Mouse (Mus musculus) heart, embryonic 16.5 days (tissue): ENCODE measurements around the gene Pnp2. TPM values are rescaled to one million over a fixed set of nuclear protein-coding genes. Genes with fewer than 3 reads are reported as not detected.
A peak's percentile ranks its signal among the peaks of the same experiment; 100 is the strongest.
"Not testable (repeated sequence)": the region's sequence is repeated elsewhere in the genome, so short reads cannot be mapped to it uniquely, and the experiment has no call there.

Source experiments
- ATAC-seq: fragments of 200-750 bp; cut with Nextera tagmentation; replicated peaks from 2 replicates; pipeline ENCODE4 v1.8.0; 2017; ENCODE audit warnings: moderate number of reproducible peaks; ENCODE audit not compliant: insufficient read depth, low FRiP score; ENCODE audit errors: extremely low read depth
- H3K27ac ChIP-seq: fragments of 300-500 bp; sonication (generic); 2 replicates; pipeline ENCODE4 v1.5.1; 2014; ENCODE audit warnings: mild to moderate bottlenecking, low read length, control low read depth, moderate library complexity
- H3K27me3 ChIP-seq: fragments of 300-500 bp; sonication (generic); 2 replicates; pipeline ENCODE4 v1.6.1; 2014; ENCODE audit warnings: low read length, mixed read lengths; ENCODE audit not compliant: control insufficient read depth, insufficient read depth
- H3K36me3 ChIP-seq: fragments of 300-500 bp; sonication (generic); 2 replicates; pipeline ENCODE4 v1.6.1; 2014; ENCODE audit not compliant: control insufficient read depth, insufficient read depth
- H3K4me1 ChIP-seq: fragments of 300-500 bp; sonication (generic); 2 replicates; pipeline ENCODE4 v1.6.1; 2014; ENCODE audit warnings: low read length, mixed read lengths; ENCODE audit not compliant: control insufficient read depth, insufficient read depth
- H3K4me2 ChIP-seq: fragments of 300-500 bp; sonication (generic); 2 replicates; pipeline ENCODE4 v1.6.1; 2014; ENCODE audit warnings: low read depth, mild to moderate bottlenecking, control low read depth, low read length
- H3K4me3 ChIP-seq: fragments of 300-500 bp; sonication (generic); 2 replicates; pipeline ENCODE4 v1.5.1; 2014; ENCODE audit warnings: mild to moderate bottlenecking, control low read depth, low read length
- H3K9ac ChIP-seq: fragments of 300-500 bp; sonication (generic); 2 replicates; pipeline ENCODE4 v1.6.1; 2014; ENCODE audit warnings: low read length, control low read depth
- H3K9me3 ChIP-seq: fragments of 300-500 bp; sonication (generic); replicated peaks from 2 replicates; pipeline ENCODE4 v1.6.1; 2016; ENCODE audit warnings: low read length; ENCODE audit not compliant: control insufficient read depth
- WGBS: fragments of 180-500 bp; shearing (Covaris S2); extraction: QIAGEN DNeasy Blood & Tissue Kit; methylation state at CpG from one replicate; pipeline ENCODE4 v1.1.7; 2014; 5-methylcytosine and 5-hydroxymethylcytosine counted together
- polyA plus RNA-seq: library from polyadenylated mRNA; unstranded; fragments of >200 nt; fragmentation: Nextera tagmentation; extraction: Ambion mirVana; gene quantifications from 2 replicates; pipeline ENCODE4 v1.2.1, GENCODE M21; 2015

Gene Pnp2
- polyA plus RNA-seq, 1 experiment from 2014 or later, result 0.43 TPM

- H3K4me1 ChIP-seq, result peaks cover 21% of the 10 kb centered on the region
- peak overlapping the region; percentile 88 for H3K27ac ChIP-seq
- ATAC-seq, result peak; percentile 28
- H3K9me3 ChIP-seq, result no peaks in the 10 kb centered on the region
- no peaks in the 10 kb centered on the region for H3K27me3 ChIP-seq
- H3K4me2 ChIP-seq, result peak overlapping the region; percentile 89
- peak overlapping the region; percentile 99 for H3K9ac ChIP-seq
- 1% methylated on average over 38 of the region's 38 CpGs for WGBS
- peaks cover 28% of the 10 kb centered on the region for H3K36me3 ChIP-seq
- H3K4me3 ChIP-seq, result peak overlapping the region; percentile 100
Measured at GRCm38 (mm10) chr14:50930377-50930753, 25.4 kb upstream of the Pnp2 start.

GRCm38 (mm10) chr14:50930754-50931492 lies 24.9 kb upstream of the Pnp2 start, which contains the start of the genes Pip4p1 and Pnp:
Gene Pip4p1 (minus strand): TSS chr14:50930856.
Gene Pnp (plus strand): TSS chr14:50931082.
- no peaks in the 10 kb centered on the region for H3K9me3 ChIP-seq
- H3K36me3 ChIP-seq, result peaks cover 28% of the 10 kb centered on the region
- ATAC-seq, result peak; percentile 99
- peak within 1 kb of the TSS; percentile 88 for H3K27ac ChIP-seq
- WGBS, result under 1% methylated on average over 68 of the region's 68 CpGs
- peak within 1 kb of the TSS; percentile 99 for H3K9ac ChIP-seq
- H3K4me2 ChIP-seq, result peak within 1 kb of the TSS; percentile 89
- peak within 1 kb of the TSS; percentile 100 for H3K4me3 ChIP-seq
- no peaks in the 10 kb centered on the region for H3K27me3 ChIP-seq
- H3K4me1 ChIP-seq, result peaks cover 15% of the 10 kb centered on the region

- Histone ChIP-seq H3K4me1 (peaks cover 10% of the 10 kb centered on the region), H3K9ac (peak overlapping the region; percentile 65), H3K27ac (peak overlapping the region; percentile 83), H3K4me3 (peak overlapping the region; percentile 100), H3K36me3 (peaks cover 23% of the 10 kb centered on the region), H3K4me2 (peak overlapping the region; percentile 74), H3K9me3 (no peaks in the 10 kb centered on the region), H3K27me3 (no peaks in the 10 kb centered on the region)
- ATAC-seq, result no peak; the same call in 1 of the 2 replicates
- WGBS, result 10% methylated on average over 12 of the region's 12 CpGs
Measured at GRCm38 (mm10) chr14:50931493-50932020, 24.2 kb upstream of the Pnp2 start.

- Histone ChIP-seq H3K36me3 (no peaks in the 10 kb centered on the region), H3K27ac (no peak overlapping the region), H3K9ac (no peak overlapping the region), H3K9me3 (no peaks in the 10 kb centered on the region), H3K4me1 (peaks cover 3% of the 10 kb centered on the region; the same call in 1 of the 2 replicates), H3K4me2 (no peak overlapping the region), H3K27me3 (no peaks in the 10 kb centered on the region), H3K4me3 (no peak overlapping the region)
- ATAC-seq, result no peak
- 46% methylated on average over 1 of the region's 1 CpGs for WGBS
Measured at GRCm38 (mm10) chr14:50936649-50937048, 19.1 kb upstream of the Pnp2 start.

- WGBS, result 86% methylated on average over 3 of the region's 3 CpGs
- H3K4me3 ChIP-seq, result no peak overlapping the region
- H3K36me3 ChIP-seq, result no peaks in the 10 kb centered on the region
- no peak overlapping the region for H3K4me2 ChIP-seq
- H3K9ac ChIP-seq, result no peak overlapping the region
- no peaks in the 10 kb centered on the region for H3K9me3 ChIP-seq
- ATAC-seq, result no peak
- H3K27me3 ChIP-seq, result no peaks in the 10 kb centered on the region
- no peaks in the 10 kb centered on the region for H3K4me1 ChIP-seq
- H3K27ac ChIP-seq, result no peak overlapping the region
Measured at GRCm38 (mm10) chr14:50938119-50938908, 17.5 kb upstream of the Pnp2 start.

- no peak overlapping the region for H3K4me2 ChIP-seq
- WGBS, result 30% methylated on average over 2 of the region's 2 CpGs
- no peaks in the 10 kb centered on the region for H3K27me3 ChIP-seq
- H3K36me3 ChIP-seq, result no peaks in the 10 kb centered on the region
- no peak for ATAC-seq
- H3K27ac ChIP-seq, result no peak overlapping the region
- peaks cover 3% of the 10 kb centered on the region for H3K4me1 ChIP-seq
- H3K9ac ChIP-seq, result no peak overlapping the region
- H3K9me3 ChIP-seq, result no peaks in the 10 kb centered on the region
- H3K4me3 ChIP-seq, result no peak overlapping the region
Measured at GRCm38 (mm10) chr14:50938940-50939339, 16.9 kb upstream of the Pnp2 start.

- H3K9ac ChIP-seq, result peak within 1 kb of the TSS; percentile 76
- ATAC-seq, result peak; percentile 99
- H3K4me3 ChIP-seq, result peak within 1 kb of the TSS; percentile 52
- peak within 1 kb of the TSS; percentile 60 for H3K4me2 ChIP-seq
- no peaks in the 10 kb centered on the region for H3K27me3 ChIP-seq
- peak within 1 kb of the TSS; percentile 89 for H3K27ac ChIP-seq
- WGBS, result 13% methylated on average over 31 of the region's 31 CpGs
- H3K9me3 ChIP-seq, result no peaks in the 10 kb centered on the region
- no peaks in the 10 kb centered on the region for H3K36me3 ChIP-seq
- peaks cover 8% of the 10 kb centered on the region for H3K4me1 ChIP-seq
Measured at GRCm38 (mm10) chr14:50943932-50944667, 11.7 kb upstream of the Pnp2 start, which contains the start of gene Gm49342. Gene Gm49342 (plus strand): TSS chr14:50944517.

- H3K4me3 ChIP-seq, result peak overlapping the region; percentile 52
- 1% methylated on average over 15 of the region's 15 CpGs for WGBS
- H3K4me2 ChIP-seq, result peak overlapping the region; percentile 60
- H3K9ac ChIP-seq, result peak overlapping the region; percentile 76
- H3K4me1 ChIP-seq, H3K27me3 ChIP-seq, H3K36me3 ChIP-seq, H3K9me3 ChIP-seq: not testable (repeated sequence)
- ATAC-seq, result peak; percentile 92
- peak overlapping the region; percentile 89 for H3K27ac ChIP-seq
Measured at GRCm38 (mm10) chr14:50944668-50945033, 11.1 kb upstream of the Pnp2 start.
